Mouse (Mus musculus) liver, adult 2 months (tissue): ENCODE measurements around the gene Itgb8.

ENCODE experiments used
- CTCF ChIP-seq: fragments of 200-500 bp; IDR thresholded peaks from 2 replicates; pipeline ENCODE4 v1.5.1; 2011; ENCODE audit warnings: low read depth, low read length, control low read depth
- POLR2A ChIP-seq: fragments of 200-500 bp; IDR thresholded peaks from 2 replicates; pipeline ENCODE4 v1.6.1; 2011; ENCODE audit warnings: low read length, control low read depth; ENCODE audit not compliant: insufficient read depth; ENCODE audit errors: extremely low read depth

GRCm38 (mm10) chr12:119202766-119203165 lies 35.8 kb downstream of the Itgb8 start:
- TF ChIP-seq CTCF: no peak
- TF ChIP-seq POLR2A: no peak
